Mouse (Mus musculus): ENCODE data around the gene Msh5.
"Not testable (repeated sequence)": the region's sequence is repeated elsewhere in the genome, so short reads cannot be mapped to it uniquely, and the experiment has no call there.

Msh5 gene

DNA sequence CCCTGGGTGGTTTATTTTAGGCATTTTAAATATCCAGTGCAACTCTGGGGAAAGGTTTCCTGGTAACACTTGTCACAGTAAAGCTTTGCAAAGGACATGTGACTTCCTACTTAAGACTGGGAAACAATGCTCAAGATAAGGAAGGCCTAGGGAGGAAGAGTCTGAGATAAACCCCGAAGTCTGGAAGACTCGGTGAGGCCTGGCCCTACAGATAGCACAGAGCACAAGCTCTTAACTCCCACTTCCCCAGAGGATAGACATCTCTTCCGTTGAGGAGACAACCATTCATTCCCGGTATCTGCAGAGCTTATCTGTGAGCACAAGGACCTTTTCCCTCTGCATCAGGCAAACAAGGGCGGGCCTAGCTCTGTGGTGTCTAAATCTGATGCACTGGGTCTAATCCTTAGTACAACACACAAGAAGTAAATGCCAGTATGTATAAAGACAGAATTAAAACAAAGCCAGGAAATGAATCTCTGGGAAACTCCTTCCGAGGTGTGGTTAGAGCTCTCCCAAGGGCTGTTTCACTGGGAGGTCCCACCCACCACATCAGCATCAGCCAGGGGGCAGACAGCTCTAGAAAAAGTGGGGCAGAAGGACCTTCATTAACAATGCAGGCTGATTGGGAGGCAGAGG lies 24.6 kb downstream of the Msh5 start:
- peak; percentile 68 for DNase-seq

DNA sequence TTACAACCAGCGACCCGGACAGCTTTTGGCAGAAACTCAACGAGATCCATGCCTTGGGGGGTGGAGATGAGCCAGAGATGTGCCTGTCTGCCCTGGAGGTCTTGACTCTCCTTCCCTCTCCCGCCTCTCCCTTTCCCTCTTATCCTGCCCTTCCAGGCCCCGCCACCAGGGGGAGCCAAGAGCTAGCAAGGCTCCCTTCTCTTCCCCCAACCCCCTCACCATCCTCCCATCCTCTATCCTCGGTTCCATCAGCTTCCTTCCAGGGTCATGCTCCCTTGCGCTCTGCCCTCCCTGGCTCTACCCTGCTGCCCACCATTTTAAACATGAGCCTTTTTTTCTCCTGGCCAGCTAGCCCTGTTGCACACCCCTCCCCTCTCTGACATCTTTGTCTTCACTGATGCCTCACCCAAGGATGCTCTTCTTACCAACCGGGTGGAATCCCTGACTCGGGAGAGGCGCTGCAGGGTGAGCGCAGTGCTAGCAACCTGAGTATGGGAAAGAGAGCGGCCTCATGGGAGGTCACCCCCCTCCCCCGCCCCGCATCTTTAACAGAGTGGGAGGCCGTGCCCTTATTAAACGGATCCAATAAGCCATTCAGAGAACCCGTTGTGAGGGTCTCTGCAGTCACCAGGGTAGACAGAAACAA lies 25.3 kb downstream of the Msh5 start:
- peak; percentile 90 for DNase-seq

DNA sequence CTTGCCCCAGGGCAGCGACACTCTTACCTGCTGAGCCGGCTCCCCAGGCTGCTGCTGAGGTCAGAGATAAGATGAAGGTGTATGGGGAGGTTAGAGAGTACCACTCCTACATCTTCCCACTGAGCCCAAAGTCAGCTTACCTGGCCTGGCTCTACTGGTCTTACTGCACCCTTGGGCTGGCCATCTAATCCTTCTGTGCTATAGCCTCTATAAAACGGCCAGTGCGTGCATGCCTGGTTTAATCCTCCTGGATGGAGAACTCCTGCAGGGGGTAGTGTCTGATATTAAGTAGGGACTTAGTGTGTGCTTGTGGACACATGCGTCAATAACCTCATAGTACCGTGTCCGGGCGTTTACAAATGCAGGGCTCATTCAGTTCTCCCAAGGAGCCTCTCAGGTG lies 26.0 kb downstream of the Msh5 start:
- DNase-seq, result no peak

DNA sequence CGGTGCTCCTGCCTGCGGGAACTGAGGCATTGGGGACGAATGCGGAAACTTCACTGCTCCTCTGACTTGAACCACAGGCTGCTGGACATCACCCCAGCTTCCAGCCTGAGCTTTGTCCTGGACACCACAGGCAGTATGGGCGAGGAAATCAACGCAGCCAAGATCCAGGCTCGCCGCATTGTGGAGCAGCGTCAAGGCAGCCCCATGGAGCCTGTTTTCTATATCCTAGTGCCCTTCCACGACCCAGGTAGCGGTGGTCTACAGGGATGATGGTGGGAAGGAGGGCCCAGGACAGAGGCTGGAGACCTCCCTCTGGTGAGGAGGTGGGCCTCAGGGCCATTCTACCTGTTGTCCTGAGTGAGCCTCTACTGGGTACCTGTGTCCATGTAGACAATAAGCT lies 26.7 kb downstream of the Msh5 start:
- DNase-seq, result no peak

DNA sequence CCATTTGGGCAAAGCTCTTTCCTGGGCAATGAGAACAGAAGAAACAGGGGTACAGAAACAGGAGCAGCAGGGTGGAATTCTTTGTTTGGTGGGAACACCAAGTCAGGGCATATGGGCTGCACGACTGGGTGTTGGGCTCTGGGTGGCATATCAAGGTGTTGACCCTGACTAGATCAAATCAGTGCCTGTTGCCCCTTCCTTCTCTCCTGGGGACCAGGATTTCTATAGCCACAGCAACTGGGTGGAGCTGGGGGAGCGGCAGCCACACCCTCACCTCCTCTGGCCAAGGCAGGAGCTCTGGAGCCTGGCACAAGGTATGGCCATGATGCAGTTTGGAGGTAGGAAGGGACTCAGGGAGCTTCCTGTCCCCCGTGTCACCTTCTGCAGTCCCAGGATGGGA lies 28.4 kb downstream of the Msh5 start:
- no peak for DNase-seq

DNA sequence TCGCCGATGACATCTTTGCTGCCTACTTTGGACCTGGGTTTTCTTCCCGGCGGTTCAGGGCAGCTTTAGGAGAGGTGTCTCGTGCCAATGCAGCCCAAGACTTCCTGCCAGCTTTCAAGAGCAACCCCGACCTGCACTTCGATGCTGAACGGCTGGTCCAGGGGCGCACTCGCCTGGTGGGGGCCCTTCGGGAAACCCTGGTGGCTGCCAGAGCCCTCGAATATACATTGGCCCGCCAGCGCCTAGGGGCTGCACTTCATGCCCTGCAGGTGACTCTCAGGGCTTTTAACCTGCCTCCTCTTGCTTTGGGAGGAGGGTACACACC lies 28.9 kb downstream of the Msh5 start:
- peak; percentile 3 for DNase-seq

DNA sequence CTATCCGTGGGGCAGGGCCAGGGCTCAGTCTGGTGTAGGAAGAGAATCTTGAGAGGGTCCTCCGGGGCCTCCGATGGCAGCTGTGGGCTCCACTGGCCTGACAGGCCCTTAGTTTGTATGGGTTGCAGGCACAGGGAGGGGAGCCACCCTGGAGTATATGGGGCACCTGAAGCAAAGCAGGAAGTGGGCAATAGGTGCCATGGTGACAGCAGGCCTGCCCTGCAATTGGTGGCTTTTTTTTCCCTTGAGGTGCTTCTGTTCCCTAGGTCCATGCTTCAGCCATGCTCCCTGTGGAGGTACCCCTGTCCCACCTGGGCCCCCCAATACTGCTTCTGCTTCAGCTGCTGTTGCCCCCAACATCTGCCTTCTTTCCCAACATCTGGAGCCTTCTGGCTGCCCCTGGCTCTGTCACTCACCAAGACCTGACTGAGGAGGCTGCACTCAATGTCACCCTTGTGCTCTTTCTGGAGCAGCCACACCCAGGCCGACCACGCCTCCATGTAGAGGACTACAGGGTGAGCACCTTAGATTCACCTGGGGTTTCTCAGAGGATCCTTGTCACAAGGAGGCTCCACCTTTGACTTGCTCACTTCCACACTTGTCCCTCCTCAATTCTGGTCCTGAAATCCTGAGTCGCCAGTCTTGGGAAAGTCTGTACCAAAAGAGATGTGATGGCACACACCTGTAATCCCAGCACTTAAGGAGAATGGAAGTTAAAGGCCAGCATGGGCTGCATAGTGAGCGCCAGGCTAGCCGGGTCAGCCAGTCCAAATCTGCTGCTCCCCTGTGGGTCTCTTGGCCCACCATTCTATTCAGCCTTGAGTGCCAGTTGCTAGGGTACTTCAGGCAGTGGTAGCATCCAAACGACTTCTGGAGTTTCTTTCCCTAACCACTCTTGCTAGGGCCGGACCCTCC lies 29.5 kb downstream of the Msh5 start:
- DNase-seq, result peak; percentile 5

DNA sequence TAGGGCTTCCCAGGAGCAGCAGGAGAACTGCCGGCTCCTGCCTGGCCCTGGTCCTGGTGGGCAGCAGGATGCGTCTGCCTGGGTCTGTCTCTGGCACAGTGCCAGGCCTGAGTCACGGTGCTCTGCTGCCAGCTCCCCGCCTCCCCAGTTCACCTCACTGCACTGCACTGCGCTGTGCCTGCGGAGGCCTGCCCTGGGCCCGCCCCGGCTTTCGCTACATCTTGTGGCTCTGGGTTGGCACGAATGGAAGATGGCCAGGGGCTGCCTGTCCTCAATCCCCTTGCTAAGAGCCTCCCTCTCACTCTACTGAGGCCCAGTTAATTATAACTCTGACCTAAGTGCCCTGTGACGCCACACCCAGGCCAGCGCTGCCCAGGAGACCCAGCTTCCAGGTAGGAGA lies 30.2 kb downstream of the Msh5 start, which contains the start of gene Vwa7:
Vwa7 (plus strand) TSS at position 204 of the 400 bp plus-strand sequence.
- no peak for DNase-seq

DNA sequence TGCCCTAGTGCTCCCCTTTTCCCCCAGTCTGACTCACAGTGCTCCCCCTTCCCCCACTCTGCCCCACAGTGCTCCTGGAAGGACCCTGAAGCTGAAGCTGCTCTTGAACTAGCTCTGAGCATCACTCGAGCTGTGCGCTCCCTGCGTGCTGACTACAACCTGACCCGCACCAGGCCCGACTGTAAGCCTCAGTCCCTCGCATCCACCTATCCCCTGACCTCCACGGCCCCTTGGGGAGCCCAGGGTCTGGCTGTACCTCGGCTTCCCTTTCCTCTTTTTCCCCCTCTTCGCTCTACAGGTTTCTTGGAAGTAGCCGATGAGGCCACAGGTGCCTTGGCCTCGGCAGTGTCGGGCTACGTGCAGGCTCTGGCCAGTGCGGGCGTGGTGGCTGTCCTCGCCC lies 31.2 kb downstream of the Msh5 start:
- no peak for DNase-seq

DNA sequence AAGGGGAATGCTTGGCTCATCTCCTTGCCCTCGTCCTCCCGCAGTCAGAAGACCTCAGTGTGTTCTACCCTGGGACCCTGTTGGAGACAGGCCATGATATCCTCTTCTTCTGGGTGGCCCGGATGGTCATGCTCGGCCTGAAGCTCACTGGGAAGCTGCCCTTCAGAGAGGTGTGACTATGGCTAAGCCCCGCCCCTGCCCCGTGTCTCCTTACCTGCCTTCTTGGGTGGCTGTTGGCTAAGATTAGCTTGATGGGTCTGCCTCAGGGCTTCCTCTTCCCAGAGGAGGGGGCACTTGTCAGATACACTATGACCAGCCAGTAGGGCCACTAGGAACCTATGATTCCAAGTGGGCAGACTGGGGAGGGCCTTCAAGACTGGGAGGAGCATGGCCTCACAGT lies 33.3 kb downstream of the Msh5 start:
- no peak for DNase-seq

DNA sequence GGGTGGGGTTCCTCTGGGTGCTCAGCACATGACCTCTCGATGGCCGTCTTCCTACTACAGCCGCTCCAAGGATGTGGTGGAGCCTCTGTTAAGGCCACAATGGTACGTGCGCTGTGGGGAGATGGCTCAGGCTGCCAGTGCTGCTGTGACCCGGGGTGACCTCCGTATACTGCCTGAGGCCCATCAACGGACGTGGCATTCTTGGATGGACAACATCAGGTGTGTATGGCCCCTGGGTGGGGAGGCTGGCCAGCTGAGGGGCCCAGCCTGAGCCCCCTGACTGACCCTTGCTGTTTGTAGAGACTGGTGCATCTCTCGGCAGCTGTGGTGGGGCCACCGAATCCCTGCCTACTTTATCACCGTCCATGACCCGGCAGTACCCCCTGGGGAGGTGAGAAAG lies 34.1 kb downstream of the Msh5 start:
- DNase-seq, result peak; percentile 2

DNA sequence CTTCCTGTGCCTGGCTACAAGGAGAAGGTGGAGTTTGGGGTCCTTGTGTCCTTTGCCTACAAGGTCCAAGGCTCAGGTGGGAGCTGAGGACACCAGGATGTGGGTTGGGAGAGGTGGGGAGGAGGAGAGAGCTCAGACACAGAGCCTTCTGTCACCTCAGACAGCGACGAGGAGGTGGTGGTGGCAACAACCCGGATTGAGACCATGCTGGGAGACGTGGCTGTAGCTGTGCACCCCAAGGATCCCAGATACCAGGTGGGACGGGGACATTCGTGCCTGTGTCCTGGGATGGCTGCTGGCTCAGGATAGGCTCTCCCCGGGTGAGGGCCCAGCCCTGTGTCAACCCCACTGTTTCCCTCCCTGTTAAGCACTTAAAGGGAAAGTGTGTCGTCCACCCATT lies 35.1 kb downstream of the Msh5 start:
- DNase-seq, result no peak

DNA sequence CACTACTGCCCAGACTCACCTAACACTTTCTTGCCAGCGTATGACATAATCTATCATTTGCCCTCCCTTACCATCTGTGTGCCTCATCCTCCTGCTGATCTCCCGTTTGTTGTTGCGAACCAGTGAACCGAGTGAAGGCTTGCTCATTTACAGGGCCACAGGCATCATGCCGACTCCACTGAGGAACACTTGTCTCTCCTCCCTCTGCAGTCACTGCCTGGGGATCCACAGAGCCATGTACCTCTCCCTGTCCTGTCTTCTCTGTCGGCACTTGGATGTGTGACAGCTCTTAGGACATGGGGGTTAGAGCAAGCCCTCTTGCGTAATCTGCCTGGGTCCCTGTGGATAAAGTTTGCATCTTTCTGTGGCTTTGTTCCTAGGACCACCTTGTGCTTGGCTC lies 37.0 kb downstream of the Msh5 start:
- no peak for DNase-seq

DNA sequence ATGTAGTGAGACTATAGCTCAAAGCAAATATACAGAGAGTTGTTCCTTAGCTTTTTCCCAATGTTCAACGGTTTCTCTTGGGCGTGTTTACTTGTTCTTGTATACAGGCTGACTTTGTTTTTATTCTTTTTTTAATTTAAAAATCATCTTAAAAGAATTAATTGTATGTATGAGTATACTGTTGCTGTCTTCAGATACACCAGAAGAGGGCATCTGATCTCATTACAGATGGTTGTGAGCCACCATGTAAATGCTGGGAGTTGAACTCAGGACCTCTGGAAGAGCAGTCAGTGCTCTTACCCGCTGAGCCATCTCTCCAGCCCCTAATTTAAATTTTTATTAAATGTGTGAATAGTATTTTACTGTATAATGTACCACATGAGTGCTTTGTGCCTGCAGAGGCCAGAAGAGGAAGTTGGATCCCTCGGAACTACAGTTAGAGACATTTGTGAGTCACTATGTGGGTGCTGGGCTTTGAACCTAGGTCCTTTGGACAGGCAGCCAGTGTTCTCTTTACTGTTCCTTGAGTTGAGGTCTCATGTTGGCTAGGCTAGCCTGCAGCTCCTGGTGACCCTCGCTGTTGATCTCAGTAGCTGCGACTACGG lies 39.1 kb downstream of the Msh5 start:
- no peak for DNase-seq

DNA sequence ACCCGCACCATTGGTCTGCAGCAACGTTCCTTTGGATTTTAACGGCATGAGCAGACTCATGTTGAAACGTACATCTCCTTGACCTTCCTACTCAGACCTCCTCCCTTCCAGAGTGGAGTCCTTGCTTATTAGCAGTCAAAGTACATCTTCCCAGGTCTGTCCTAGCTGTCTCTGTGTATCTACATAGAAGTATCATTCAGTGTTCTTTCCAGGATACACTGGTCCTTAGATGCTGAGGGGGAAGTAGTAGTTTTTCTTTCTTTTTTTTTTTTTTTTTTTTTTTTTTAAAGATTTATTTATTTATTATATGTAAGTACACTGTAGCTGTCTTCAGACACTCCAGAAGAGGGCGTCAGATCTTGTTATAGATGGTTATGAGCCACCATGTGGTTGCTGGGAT lies 40.6 kb downstream of the Msh5 start:
- DNase-seq, result not testable (repeated sequence)

DNA sequence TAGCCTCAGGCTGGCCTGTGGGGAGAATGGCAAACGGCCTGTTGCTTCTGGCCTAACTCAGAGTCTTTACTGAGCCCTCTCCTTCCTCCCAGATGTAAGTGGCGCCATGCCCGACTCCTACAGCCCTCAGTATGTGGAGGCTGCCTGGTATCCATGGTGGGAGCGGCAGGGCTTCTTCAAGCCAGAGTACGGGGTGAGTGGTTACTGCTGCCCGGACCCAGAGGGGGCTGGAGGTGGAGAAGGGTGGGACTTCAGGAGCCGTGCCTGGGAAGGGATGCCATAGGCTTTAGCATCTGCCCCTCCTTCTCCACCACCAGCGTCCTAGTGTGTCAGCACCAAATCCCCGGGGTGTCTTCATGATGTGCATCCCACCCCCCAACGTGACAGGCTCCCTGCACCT lies 41.4 kb downstream of the Msh5 start:
- no peak for DNase-seq

DNA sequence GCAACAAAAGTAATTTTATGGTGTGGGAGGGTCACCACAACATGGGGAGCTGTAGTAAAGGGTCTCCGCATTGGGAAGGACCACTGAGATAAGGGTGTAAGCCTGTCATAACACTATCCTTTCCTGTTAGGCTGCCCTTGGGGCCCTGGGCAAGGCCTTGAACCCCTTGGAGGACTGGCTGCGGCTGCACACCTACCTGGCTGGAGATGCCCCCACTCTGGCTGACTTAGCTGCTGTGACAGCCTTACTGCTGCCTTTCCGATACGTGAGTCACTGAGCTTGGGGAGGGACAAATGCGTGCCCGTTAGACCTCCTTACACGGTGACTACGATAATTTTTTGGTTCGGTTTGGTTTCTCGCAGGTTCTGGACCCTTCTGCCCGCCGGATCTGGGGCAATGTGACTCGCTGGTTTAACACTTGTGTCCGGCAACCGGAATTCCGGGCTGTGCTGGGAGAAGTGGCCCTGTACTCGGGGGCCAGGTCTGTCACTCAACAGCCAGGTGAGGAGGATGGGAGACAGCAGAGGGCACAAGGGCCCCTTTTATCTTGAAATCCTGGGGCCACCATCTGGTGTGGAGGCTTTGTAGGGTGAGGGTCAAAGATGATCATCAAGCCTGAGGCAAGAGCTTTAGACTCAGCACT lies 42.3 kb downstream of the Msh5 start:
- DNase-seq, result no peak

DNA sequence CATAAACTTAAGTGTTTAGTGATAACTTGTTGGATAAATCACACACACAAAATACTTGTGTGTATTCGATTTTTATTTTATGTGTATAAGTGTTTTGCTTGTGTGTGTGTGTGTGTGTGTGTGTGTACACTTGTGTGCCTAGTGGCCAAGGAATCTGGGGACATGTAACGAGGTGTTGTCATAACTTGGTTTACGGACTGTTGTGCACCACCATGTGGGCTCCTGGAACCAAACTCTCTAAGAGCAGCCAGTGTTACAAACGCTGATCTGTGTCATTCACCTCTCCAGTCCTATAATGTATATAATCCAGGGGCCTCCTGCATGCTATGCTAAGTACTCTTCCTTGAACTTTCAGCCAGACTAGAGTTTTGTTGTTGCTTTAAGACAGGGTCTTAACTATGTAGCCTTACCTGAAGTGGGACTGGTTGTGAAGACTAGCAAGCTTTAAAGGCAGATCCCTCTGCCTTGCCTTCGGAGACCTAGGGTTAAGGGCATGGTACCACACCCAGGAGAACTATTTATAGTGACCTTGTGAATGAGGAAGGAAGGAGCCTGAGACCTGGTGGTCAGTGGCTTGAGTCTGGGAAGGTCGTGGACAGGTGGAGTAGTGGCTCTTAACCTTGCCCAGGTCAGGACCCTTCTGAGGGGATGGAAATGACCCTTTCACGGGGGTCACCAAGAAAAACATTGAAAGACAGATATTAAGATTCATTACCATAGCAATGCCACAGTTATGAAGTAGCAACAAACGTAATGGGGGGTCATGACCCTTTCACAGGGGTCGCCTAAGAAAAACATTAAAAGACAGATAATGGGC lies 43.3 kb downstream of the Msh5 start:
- no peak for DNase-seq

DNA sequence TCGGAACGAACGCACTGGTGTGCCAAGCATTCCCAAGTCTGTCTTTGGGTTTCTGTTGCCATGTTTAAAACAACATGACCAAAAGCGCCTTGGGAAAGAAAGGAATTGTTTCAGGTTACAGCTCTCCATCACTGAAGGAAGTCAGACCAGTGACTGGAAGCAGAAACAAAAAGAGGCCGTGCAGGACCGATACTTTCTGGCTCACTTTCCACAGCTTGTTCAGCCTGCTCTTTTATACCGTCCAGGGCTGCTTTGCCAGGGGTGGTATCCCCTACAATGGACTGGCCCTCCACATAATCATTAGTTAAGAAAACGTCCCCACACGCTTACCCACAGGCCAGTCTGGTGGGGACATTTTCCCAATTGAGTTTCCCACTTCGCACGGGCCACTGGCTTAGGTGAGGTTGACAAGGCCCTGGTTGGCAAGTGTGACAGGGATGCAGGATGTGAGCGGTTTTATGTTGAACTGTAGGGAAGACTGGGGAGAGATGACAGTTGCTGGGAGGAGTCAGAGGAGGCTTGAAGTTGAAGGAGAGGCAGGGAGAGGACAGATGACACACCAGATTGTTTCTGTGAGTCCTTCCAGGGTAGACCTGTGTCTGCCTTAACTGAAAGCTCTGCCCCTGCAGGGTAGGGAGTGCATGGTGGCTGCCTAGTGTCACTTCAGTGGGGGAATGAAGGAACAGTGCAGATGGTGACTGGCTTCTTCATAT lies 44.2 kb downstream of the Msh5 start:
- peak; percentile 54 for DNase-seq

DNA sequence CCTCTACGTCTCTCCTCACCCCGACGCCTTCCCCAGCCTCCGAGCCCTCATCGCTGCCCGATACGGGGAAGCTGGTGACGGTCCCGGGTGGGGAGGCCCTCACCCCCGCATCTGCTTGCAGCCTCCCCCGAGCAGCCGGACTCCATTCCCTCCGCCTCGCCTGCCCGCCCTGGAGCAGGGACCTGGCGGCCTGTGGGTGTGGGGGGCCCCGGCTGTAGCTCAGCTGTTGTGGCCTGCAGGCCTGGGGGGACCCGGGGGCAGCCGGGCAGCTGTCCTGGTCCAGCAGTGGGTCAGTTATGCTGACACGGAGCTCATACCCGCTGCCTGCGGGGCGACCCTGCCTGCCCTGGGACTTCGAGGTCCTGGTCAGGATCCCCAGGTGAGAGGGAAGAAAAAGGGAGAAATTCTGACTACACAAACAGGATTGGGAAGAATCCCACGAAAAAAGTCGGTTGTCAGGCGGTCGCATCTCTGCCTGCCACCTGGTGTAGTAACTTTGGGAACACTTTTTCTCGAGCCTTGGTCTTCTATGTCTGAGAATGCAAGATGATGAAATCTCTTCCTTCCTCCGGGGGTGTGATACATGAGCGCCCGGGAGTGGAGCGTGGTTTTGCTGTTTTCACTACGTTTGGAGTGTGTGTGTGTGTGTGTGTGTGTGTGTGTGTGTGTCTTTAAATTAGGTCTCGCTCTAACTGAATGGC lies 44.9 kb downstream of the Msh5 start:
- DNase-seq, result peak; percentile 53

All from liver (tissue).